Mouse (Mus musculus) intestine, embryonic 16.5 days (tissue): ENCODE results near the gene Ppm1m. TPM values are rescaled to one million over a fixed set of nuclear protein-coding genes. Genes with fewer than 3 reads are reported as not detected.

Experiments
- ATAC-seq: fragments of 200-750 bp; cut with Nextera tagmentation; 2 replicates; pipeline ENCODE4 v1.8.0; 2017; ENCODE audit warnings: moderate TSS enrichment, moderate library complexity
- H3K27ac ChIP-seq: fragments of 300-500 bp; sonication (generic); 2 replicates; pipeline ENCODE4 v1.5.1; 2014; ENCODE audit warnings: mild to moderate bottlenecking, low read length
- H3K27me3 ChIP-seq: fragments of 300-500 bp; sonication (generic); replicated peaks from 2 replicates; pipeline ENCODE4 v1.6.1; 2014; ENCODE audit warnings: low read length, control low read depth, mixed read lengths; ENCODE audit not compliant: control insufficient read depth, insufficient read depth
- H3K36me3 ChIP-seq: fragments of 300-500 bp; sonication (generic); 2 replicates; pipeline ENCODE4 v1.6.1; 2014; ENCODE audit warnings: low read length, control low read depth; ENCODE audit not compliant: control insufficient read depth, insufficient read depth
- H3K4me1 ChIP-seq: fragments of 300-500 bp; sonication (generic); 2 replicates; pipeline ENCODE4 v1.6.1; 2014; ENCODE audit warnings: low read length, control low read depth, mixed read lengths; ENCODE audit not compliant: control insufficient read depth, insufficient read depth
- H3K4me2 ChIP-seq: fragments of 300-500 bp; sonication (generic); 2 replicates; pipeline ENCODE4 v1.6.1; 2014; ENCODE audit warnings: low read depth, low read length, control low read depth
- H3K4me3 ChIP-seq: fragments of 300-500 bp; sonication (generic); 2 replicates; pipeline ENCODE4 v1.5.1; 2014; ENCODE audit warnings: mild to moderate bottlenecking, low read length
- H3K9ac ChIP-seq: fragments of 300-500 bp; sonication (generic); 2 replicates; pipeline ENCODE4 v1.6.1; 2014; ENCODE audit warnings: low read depth, low read length
- H3K9me3 ChIP-seq: fragments of 300-500 bp; sonication (generic); 2 replicates; pipeline ENCODE4 v1.6.1; 2016; ENCODE audit warnings: low read length, control low read depth; ENCODE audit not compliant: control insufficient read depth
- WGBS: fragments of 180-500 bp; shearing (Covaris S2); extraction: QIAGEN DNeasy Blood & Tissue Kit; methylation state at CpG from one replicate; pipeline ENCODE4 v1.1.7; 2014; 5-methylcytosine and 5-hydroxymethylcytosine counted together
- polyA plus RNA-seq: library from polyadenylated mRNA; unstranded; fragments of >200 nt; fragmentation: Nextera tagmentation; extraction: Ambion mirVana; gene quantifications from 2 replicates; pipeline ENCODE4 v1.2.1, GENCODE M21; 2015

Gene Ppm1m
- polyA plus RNA-seq, 1 experiment from 2014 or later, result 26.3 TPM

DNA sequence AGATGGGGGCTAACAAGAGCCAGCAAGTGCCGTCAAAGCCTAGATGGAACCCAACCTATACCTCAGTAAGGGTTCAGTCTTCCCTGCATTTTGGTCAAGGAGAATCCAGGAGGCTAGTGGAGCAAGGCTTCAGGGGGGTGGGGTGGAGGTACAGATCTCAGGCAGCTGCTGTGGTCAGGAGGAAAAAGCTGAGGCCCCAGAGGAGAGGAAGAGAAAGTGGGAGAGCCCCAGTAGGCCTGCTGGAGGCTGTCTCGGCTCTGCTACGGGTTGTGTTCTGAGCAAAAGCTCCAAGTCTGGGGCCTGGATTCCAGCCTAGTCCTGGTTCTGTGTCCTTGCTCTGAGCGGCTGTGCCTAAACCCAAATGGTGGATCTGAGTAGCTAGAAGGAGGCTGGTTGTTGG is 23.4 kb upstream of the Ppm1m start:
- WGBS, result 84% methylated on average over 4 of the region's 4 CpGs

DNA sequence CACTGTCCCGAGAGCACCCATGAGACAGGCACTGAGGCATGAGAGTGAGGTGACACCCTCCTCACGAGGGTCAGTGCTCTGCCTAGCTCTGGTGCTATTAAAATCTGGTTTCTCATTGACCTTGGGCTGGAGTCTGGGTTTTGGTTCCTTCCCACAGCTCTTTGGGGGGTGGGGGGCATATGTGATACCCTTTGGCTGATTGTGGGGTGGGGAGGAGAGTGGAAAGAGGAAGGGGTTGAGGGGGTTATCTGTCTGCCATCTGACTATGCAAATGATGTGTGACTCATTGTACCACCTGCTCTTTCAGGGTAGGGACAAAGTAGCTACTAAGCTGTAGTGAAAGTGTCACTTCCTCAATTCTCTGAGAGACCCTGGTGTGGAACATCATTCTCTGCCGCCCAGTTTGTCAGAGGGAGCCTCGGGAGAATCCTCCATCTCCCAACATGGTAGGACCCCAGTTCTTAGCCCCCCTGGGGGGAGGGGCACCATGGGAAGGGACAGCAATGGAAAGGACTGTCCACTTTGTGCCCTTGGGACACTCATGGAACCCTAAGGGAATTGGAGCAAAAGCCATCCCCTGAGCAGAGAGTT is 22.8 kb upstream of the Ppm1m start, which contains the start of gene Tlr9:
Tlr9 (plus strand) TSS at position 338 of the 591 bp plus-strand sequence.
- Histone ChIP-seq H3K4me2 (no peak within 1 kb of the TSS), H3K4me3 (no peak within 1 kb of the TSS), H3K27me3 (no peaks in the 10 kb centered on the region; the same call in 1 of the 2 replicates), H3K9ac (no peak within 1 kb of the TSS), H3K27ac (no peak within 1 kb of the TSS), H3K9me3 (no peaks in the 10 kb centered on the region), H3K36me3 (no peaks in the 10 kb centered on the region), H3K4me1 (peaks cover 18% of the 10 kb centered on the region)
- 60% methylated on average over 4 of the region's 4 CpGs for WGBS
- no peak for ATAC-seq

More for the DNA sequence above, 23.4 kb upstream of the Ppm1m start:
- no peaks in the 10 kb centered on the region for H3K9me3 ChIP-seq
- no peak overlapping the region for H3K4me2 ChIP-seq
- H3K9ac ChIP-seq, result no peak overlapping the region
- H3K4me3 ChIP-seq, result no peak overlapping the region
- H3K4me1 ChIP-seq, result peaks cover 20% of the 10 kb centered on the region
- ATAC-seq, result no peak
- no peaks in the 10 kb centered on the region; the same call in 1 of the 2 replicates for H3K27me3 ChIP-seq
- H3K27ac ChIP-seq, result no peak overlapping the region
- H3K36me3 ChIP-seq, result no peaks in the 10 kb centered on the region

DNA sequence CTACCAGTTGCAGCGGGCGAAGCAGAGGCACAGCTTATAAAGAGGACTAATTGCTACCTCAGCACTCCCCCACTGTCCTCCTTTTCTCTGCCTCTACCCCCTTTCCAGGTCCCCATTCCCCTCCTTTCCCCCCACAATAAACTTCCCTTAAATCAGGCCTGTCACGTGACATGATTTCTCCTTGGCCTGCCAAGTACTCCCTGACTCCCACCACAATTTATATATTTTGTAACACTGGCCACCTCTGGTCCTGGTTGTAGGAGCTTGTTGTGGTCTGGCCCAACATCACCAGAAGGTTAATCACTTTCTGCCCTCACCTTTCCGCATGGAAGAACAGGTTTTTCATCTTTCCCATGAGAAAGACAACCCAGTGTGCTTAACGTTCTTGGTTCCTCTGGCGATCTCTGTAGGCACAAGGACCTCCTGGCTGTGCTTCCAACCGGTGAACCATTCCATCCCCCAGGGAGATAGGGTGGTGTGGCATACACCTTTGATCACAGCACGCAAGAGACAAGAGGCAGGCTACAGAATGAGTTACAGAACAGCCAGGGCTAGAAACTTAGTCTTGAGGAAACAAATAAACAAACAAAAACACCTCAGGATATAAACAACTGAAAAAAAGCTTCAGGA is 21.5 kb upstream of the Ppm1m start:
- Histone ChIP-seq H3K36me3 (no peaks in the 10 kb centered on the region), H3K27me3 (no peaks in the 10 kb centered on the region; the same call in 1 of the 2 replicates), H3K4me3 (no peak overlapping the region), H3K27ac (no peak overlapping the region), H3K4me2 (no peak overlapping the region), H3K9me3 (no peaks in the 10 kb centered on the region), H3K9ac (no peak overlapping the region), H3K4me1 (peaks cover 6% of the 10 kb centered on the region)
- ATAC-seq, result no peak
- 58% methylated on average over 8 of the region's 8 CpGs for WGBS

DNA sequence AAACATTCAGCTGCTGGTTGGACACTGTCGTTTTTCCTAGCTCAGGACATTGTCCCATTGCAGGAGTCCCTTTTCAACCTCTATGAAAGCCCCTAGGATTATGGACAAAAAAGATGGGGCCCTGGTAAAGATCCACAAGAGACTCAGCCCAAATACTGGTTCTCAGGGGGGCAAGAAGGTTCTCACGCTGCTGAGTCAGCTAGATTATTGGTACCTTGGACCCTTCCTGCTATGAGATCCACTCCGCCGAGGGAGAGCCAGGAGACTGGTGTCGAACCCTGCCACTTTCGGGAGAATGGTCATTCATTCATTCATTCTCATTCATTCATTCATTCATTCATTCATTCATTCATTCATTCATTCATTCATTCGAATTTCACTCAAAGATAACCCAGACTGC is 17.4 kb upstream of the Ppm1m start:
- Histone ChIP-seq H3K27me3 (no peaks in the 10 kb centered on the region), H3K36me3 (0 out of 2 replicates have a peak, but pooled peaks cover 6% of the 10 kb centered on the region), H3K9ac (no peak overlapping the region), H3K4me1 (no peaks in the 10 kb centered on the region; the same call in 1 of the 2 replicates), H3K27ac (no peak overlapping the region), H3K4me3 (no peak overlapping the region), H3K4me2 (no peak overlapping the region), H3K9me3 (no peaks in the 10 kb centered on the region)
- ATAC-seq, result no peak
- 87% methylated on average over 7 of the region's 7 CpGs for WGBS

DNA sequence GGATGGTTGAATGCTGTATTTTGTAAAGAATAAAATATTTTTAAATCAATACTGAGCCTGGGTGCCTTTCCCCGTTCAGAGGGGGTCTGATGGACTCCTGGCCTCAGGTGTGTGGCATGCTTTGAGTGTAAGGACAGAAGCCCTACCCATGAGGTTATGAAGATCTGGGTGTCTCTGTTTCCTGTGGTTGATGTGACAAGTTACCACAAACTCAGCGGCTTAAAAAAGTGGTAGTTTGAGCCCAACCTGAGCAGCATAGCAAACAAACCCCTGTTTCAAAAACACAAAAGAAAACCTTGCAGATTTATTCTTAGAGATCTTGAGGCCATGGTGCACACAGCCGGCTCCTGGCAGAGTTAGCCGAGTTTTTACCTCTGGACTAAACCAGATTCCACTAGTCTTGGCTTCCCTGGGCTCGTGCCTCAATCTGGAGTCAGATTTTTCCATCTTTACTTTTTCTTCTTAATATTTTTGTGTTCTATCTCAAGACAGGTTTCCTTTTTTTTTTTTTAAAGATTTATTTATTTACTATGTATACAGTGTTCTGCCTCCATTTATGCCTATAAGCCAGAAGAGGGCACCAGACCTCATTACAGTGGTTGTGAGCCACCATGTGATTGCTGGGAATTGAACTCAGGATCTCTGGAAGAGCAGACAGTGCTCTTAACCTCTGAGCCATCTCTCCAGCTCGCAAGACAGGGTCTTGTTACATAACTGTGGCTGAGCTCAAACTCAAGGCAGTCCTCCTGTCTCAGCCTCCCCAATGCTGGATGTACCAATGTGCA is 16.0 kb upstream of the Ppm1m start:
- H3K9ac ChIP-seq, result no peak overlapping the region
- peaks cover 6% of the 10 kb centered on the region for H3K4me1 ChIP-seq
- no peaks in the 10 kb centered on the region for H3K27me3 ChIP-seq
- 0 out of 2 replicates have a peak, but pooled peaks cover 6% of the 10 kb centered on the region for H3K36me3 ChIP-seq
- no peak overlapping the region for H3K4me3 ChIP-seq
- H3K27ac ChIP-seq, result no peak overlapping the region
- WGBS, result 85% methylated on average over 6 of the region's 6 CpGs
- H3K4me2 ChIP-seq, result no peak overlapping the region
- H3K9me3 ChIP-seq, result no peaks in the 10 kb centered on the region
- no peak for ATAC-seq

DNA sequence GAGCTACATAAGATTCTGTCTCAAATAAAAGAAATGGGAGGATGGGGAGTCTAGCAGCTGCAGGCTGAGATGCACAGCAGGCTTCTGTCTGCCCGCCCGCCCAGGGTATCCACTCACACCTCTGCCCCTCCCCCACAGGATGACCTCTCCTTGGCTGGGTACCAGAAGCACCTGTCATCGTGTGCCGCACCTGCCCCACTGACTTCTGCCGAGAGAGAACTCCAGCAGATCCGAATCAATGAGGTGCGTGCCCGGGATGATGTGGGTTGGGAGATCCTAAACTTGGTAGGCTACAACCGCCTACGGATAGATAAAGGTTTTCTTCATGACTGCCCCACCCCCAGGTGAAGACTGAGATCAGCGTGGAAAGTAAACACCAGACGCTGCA is 13.0 kb upstream of the Ppm1m start:
- Histone ChIP-seq H3K4me1 (peaks cover 6% of the 10 kb centered on the region), H3K9me3 (no peaks in the 10 kb centered on the region), H3K36me3 (peaks cover 9% of the 10 kb centered on the region; the same call in 1 of the 2 replicates), H3K4me3 (no peak overlapping the region), H3K4me2 (no peak overlapping the region), H3K9ac (no peak overlapping the region), H3K27me3 (no peaks in the 10 kb centered on the region), H3K27ac (no peak overlapping the region)
- WGBS, result 70% methylated on average over 12 of the region's 12 CpGs
- ATAC-seq, result no peak

DNA sequence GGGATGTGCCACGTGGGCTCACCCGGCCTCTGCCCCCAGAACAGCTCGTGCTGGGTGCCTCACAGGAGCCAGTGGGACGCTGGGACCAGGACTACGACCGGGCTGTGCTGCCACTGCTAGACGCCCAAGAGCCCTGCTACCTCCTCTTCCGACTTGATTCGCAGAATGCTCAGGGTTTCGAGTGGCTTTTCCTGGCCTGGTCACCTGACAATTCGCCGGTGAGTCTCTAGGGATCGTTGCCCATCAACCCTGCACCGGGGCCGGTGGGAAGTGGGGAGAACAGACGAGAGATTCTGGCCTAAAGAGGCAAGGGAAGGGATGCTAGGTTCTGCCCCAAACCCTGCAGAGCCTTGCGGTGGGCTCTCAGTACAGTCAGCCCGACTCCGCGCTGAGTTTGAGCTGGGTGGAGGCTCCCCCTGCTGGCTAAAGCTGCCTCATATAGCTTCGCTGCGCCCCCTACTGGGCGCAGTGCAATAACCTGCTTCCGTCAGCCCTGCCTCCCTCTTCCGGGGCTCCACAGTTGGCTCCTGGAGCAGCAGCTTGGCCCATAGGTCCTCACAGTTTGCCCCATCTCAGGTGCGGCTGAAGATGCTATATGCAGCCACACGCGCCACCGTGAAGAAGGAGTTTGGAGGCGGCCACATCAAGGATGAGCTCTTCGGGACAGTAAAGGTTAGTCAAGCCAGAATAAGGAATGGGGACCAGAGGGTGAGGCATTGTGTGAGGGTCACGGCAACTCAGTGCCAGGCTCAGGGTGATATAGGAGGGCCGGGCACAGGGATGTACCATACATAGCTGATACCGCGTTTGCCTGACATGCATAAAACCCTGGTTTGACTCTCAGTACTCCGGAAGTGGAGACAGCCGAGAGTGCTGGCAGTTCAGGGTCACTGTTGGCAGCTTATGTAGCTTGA is 12.4 kb upstream of the Ppm1m start:
- Histone ChIP-seq H3K9me3 (no peaks in the 10 kb centered on the region), H3K36me3 (peaks cover 9% of the 10 kb centered on the region; the same call in 1 of the 2 replicates), H3K27ac (peak overlapping the region; percentile 35; the same call in 1 of the 2 replicates), H3K4me2 (peak overlapping the region; percentile 68), H3K4me1 (peaks cover 6% of the 10 kb centered on the region), H3K27me3 (no peaks in the 10 kb centered on the region), H3K4me3 (peak overlapping the region; percentile 37), H3K9ac (peak overlapping the region; percentile 70)
- ATAC-seq, result peak; percentile 88
- WGBS, result 23% methylated on average over 37 of the region's 37 CpGs

DNA sequence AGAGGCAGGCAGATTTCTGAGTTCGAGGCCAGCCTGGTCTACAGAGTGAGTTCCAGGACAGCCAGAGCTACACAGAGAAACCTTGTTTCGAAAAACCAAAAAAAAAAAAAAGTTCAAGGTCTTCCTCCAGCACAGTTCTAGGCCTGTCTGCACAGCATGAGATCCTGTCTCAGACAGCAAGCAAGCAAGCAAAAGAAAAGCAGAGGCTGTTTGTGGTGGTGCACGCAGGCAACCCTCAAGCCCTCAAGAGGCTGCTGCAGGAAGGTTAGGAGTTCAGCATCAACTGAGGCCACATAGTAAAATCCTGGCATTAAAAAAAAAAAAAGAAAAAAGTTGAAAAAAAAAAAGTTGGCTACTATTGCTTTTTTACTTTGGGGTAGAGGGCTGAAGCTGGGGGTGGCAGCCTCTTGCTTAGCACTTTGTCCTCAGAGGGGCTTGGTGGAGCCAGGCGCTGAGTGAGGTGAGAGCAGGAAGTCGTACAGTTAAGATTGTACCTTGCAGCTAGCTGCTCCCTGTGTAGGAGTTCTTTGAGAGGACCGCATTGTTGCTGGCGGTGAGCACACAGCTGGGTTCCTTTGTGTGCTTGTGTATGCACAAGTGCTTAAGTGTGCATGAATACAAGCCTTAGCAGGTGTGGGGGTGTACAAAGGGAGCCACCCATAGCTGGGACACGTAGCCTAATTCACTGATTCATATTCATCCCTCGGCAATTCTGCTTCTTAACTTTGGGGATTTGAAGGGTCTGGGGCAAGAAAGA is 11.5 kb upstream of the Ppm1m start:
- 65% methylated on average over 9 of the region's 9 CpGs for WGBS
- H3K27me3 ChIP-seq, result no peaks in the 10 kb centered on the region
- H3K4me2 ChIP-seq, result peak overlapping the region; percentile 68
- H3K9me3 ChIP-seq, result no peaks in the 10 kb centered on the region
- H3K4me1 ChIP-seq, result peaks cover 6% of the 10 kb centered on the region
- no peak overlapping the region for H3K27ac ChIP-seq
- 0 out of 2 replicates have a peak overlapping the region, but pooled peaks have one; percentile 37 for H3K4me3 ChIP-seq
- no peak; the same call in 1 of the 2 replicates for ATAC-seq
- H3K9ac ChIP-seq, result peak overlapping the region; percentile 70; the same call in 1 of the 2 replicates
- peaks cover 9% of the 10 kb centered on the region; the same call in 1 of the 2 replicates for H3K36me3 ChIP-seq
